Mouse (Mus musculus) cortical plate, adult 2 months (tissue): ENCODE data around the gene Calm3.

Experiments
- CTCF ChIP-seq: fragments of 200-500 bp; IDR thresholded peaks from 2 replicates; pipeline ENCODE4 v1.5.1; 2011; ENCODE audit warnings: mild to moderate bottlenecking, control low read depth, low read length; ENCODE audit not compliant: insufficient read depth; ENCODE audit errors: extremely low read depth
- POLR2A ChIP-seq: fragments of 200-500 bp; IDR thresholded peaks from 2 replicates; pipeline ENCODE4 v1.6.1; 2011; ENCODE audit warnings: mild to moderate bottlenecking, low read length, control low read depth; ENCODE audit not compliant: insufficient read depth; ENCODE audit errors: extremely low read depth

DNA sequence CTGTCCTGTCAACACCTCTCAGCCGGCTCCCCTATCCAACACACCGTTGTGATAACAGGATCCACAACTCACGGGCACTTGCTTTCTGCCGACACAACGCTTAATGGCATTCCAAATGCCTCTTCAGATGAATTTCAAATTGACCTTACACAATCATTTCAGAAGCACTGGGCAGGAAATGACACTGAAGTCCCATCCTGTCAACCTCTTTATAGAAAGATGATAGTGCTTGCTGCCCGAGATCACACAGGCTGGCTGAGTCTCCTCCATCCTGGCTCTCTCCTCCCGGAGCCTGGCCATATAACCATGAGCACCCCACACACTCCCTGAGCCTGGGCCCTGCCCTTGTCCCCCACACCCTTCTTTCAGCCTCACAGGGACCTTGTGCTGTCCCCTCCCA, 16.1 kb downstream of the Calm3 start:
- no peak for TF ChIP-seq POLR2A
- TF ChIP-seq CTCF: no peak
